Mouse (Mus musculus) lung, embryonic 14.5 days (tissue): Measurements from ENCODE around the gene Fblim1. TPM values are rescaled to one million over a fixed set of nuclear protein-coding genes. Genes with fewer than 3 reads are reported as not detected.

Experiments
- ATAC-seq: fragments of 200-750 bp; cut with Nextera tagmentation; 2 replicates; pipeline ENCODE4 v1.8.0; 2017; ENCODE audit warnings: mild to moderate bottlenecking, moderate TSS enrichment, moderate library complexity; ENCODE audit not compliant: insufficient read depth
- DNase-seq: peaks from one replicate; pipeline ENCODE4 v3.0.0-alpha.2; 2015
- H3K27ac ChIP-seq: fragments of 300-500 bp; sonication (generic); 2 replicates; pipeline ENCODE4 v1.5.1; 2014; ENCODE audit warnings: low read depth, mild to moderate bottlenecking, moderate library complexity
- H3K27me3 ChIP-seq: fragments of 300-500 bp; sonication (generic); 2 replicates; pipeline ENCODE4 v1.6.1; 2014; ENCODE audit warnings: low read length, control low read depth; ENCODE audit not compliant: insufficient read depth
- H3K36me3 ChIP-seq: fragments of 300-500 bp; sonication (generic); 2 replicates; pipeline ENCODE4 v1.6.1; 2014; ENCODE audit warnings: control low read depth; ENCODE audit not compliant: insufficient read depth
- H3K4me1 ChIP-seq: fragments of 300-500 bp; sonication (generic); 2 replicates; pipeline ENCODE4 v1.6.1; 2014; ENCODE audit warnings: antibody characterized with exemption, control low read depth; ENCODE audit not compliant: insufficient read depth
- H3K4me2 ChIP-seq: fragments of 300-500 bp; sonication (generic); 2 replicates; pipeline ENCODE4 v1.6.1; 2014; ENCODE audit warnings: mild to moderate bottlenecking
- H3K4me3 ChIP-seq: fragments of 300-500 bp; sonication (generic); 2 replicates; pipeline ENCODE4 v1.5.1; 2014; ENCODE audit warnings: low read depth, low read length
- H3K9ac ChIP-seq: fragments of 300-500 bp; sonication (generic); 2 replicates; pipeline ENCODE4 v1.6.1; 2014
- H3K9me3 ChIP-seq: fragments of 300-500 bp; sonication (generic); 2 replicates; pipeline ENCODE4 v1.6.1; 2016; ENCODE audit warnings: low read depth, low read length, control low read depth
- CTCF ChIP-seq: IDR thresholded peaks from 2 replicates; pipeline ENCODE4 v1.5.1; 2016; ENCODE audit warnings: antibody characterized with exemption, low read depth
- WGBS: fragments of 180-500 bp; shearing (Covaris S2); extraction: QIAGEN DNeasy Blood & Tissue Kit; methylation state at CpG from one replicate; pipeline ENCODE4 v1.1.7; 2014; 5-methylcytosine and 5-hydroxymethylcytosine counted together
- polyA plus RNA-seq: library from polyadenylated mRNA; unstranded; fragments of >200 nt; fragmentation: Nextera tagmentation; extraction: Ambion mirVana; gene quantifications from 2 replicates; pipeline ENCODE4 v1.2.1, GENCODE M21; 2014

Gene Fblim1
- 83.6 and 89.2 TPM in 2 replicates for polyA plus RNA-seq

- DNase-seq: peak; percentile 57
Observed at GRCm38 (mm10) chr4:141605861-141606260, at the start of gene Fblim1. Fblim1 (minus strand) TSS chr4:141606096.

DNA sequence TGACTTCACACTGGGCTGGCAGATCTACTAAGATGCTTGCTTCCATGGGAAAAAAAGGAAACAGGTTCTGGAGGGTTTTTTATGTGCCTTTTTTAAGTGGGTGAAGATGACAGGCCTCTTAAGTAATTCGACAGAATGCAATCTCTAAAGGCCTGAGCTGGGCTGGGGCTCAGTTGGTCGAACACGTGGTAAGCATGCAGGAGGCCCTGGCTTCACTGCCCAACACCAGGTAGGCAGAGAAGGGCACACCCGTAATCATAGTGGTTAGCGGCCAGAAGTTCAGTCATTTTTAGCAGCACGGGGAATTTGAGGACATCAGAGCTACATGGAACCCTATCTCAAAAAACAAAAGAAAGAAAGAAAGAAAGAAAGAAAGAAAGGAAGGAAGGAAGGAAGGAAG lies 48.6 kb upstream of the Fblim1 start:
- ATAC-seq (no peak), DNase-seq (no peak)
- Histone ChIP-seq H3K9me3 (no peaks in the 10 kb centered on the region), H3K9ac (no peak overlapping the region), H3K4me2 (no peak overlapping the region), H3K27ac (no peak overlapping the region), H3K27me3 (no peaks in the 10 kb centered on the region), H3K36me3 (peaks cover 31% of the 10 kb centered on the region), H3K4me3 (no peak overlapping the region), H3K4me1 (no peaks in the 10 kb centered on the region)
- 88% methylated on average over 6 of the region's 6 CpGs for WGBS
- no peak for TF ChIP-seq CTCF

More at GRCm38 (mm10) chr4:141605861-141606260, at the start of gene Fblim1:
- peak within 1 kb of the TSS; percentile 83; the same call in 1 of the 2 replicates for H3K27ac ChIP-seq
- no peaks in the 10 kb centered on the region for H3K36me3 ChIP-seq
- no peak for ATAC-seq
- no peak within 1 kb of the TSS for H3K9ac ChIP-seq
- peaks cover 21% of the 10 kb centered on the region for H3K4me1 ChIP-seq
- no peak within 1 kb of the TSS for H3K4me3 ChIP-seq
- no peaks in the 10 kb centered on the region for H3K27me3 ChIP-seq
- H3K4me2 ChIP-seq: no peak within 1 kb of the TSS
- no peak for TF ChIP-seq CTCF
- 61% methylated on average over 11 of the region's 11 CpGs for WGBS
- H3K9me3 ChIP-seq: no peaks in the 10 kb centered on the region

DNA sequence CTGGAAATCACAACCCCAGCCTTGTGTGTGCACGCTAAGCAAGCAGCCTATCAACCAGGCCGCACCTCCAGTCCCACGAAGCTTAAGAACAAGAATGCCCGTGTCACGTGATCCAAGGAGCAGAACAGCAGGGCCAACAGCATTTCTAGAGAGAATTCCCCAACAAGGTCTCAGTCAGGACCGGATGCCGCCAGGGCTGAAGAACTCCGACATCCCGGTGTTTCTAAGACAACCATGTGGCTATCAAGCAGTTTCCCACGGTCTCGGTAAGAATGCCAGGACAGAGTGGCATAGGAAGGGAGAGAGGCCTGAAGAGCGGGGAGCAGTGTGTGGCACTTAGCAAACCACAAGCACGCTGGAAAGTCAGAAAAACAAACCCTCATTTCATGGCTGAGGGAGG lies 47.9 kb upstream of the Fblim1 start:
- DNase-seq (no peak), ATAC-seq (no peak)
- no peak overlapping the region for H3K9ac ChIP-seq
- H3K4me2 ChIP-seq: no peak overlapping the region
- H3K27ac ChIP-seq: no peak overlapping the region
- H3K4me3 ChIP-seq: no peak overlapping the region
- H3K36me3 ChIP-seq: peaks cover 24% of the 10 kb centered on the region
- no peaks in the 10 kb centered on the region for H3K4me1 ChIP-seq
- WGBS: 90% methylated on average over 13 of the region's 13 CpGs
- no peaks in the 10 kb centered on the region for H3K9me3 ChIP-seq
- no peaks in the 10 kb centered on the region for H3K27me3 ChIP-seq
- no peak for TF ChIP-seq CTCF

GRCm38 (mm10) chr4:141653044-141653443 lies 47.1 kb upstream of the Fblim1 start:
- Histone ChIP-seq H3K36me3 (peaks cover 22% of the 10 kb centered on the region), H3K9me3 (no peaks in the 10 kb centered on the region), H3K4me3 (no peak overlapping the region), H3K9ac (no peak overlapping the region), H3K4me2 (no peak overlapping the region), H3K27ac (no peak overlapping the region), H3K27me3 (no peaks in the 10 kb centered on the region), H3K4me1 (no peaks in the 10 kb centered on the region)
- 83% methylated on average over 8 of the region's 8 CpGs for WGBS
- ATAC-seq (no peak), DNase-seq (no peak)
- TF ChIP-seq CTCF: no peak

- peaks cover 19% of the 10 kb centered on the region; the same call in 1 of the 2 replicates for H3K36me3 ChIP-seq
- no peaks in the 10 kb centered on the region for H3K4me1 ChIP-seq
- ATAC-seq (no peak), DNase-seq (no peak)
- H3K9ac ChIP-seq: no peak overlapping the region
- no peak overlapping the region for H3K4me2 ChIP-seq
- 91% methylated on average over 10 of the region's 10 CpGs for WGBS
- no peaks in the 10 kb centered on the region for H3K9me3 ChIP-seq
- no peak for TF ChIP-seq CTCF
- no peak overlapping the region for H3K4me3 ChIP-seq
- no peak overlapping the region for H3K27ac ChIP-seq
- H3K27me3 ChIP-seq: no peaks in the 10 kb centered on the region
Observed at GRCm38 (mm10) chr4:141651944-141652343, 46.0 kb upstream of the Fblim1 start.

DNA sequence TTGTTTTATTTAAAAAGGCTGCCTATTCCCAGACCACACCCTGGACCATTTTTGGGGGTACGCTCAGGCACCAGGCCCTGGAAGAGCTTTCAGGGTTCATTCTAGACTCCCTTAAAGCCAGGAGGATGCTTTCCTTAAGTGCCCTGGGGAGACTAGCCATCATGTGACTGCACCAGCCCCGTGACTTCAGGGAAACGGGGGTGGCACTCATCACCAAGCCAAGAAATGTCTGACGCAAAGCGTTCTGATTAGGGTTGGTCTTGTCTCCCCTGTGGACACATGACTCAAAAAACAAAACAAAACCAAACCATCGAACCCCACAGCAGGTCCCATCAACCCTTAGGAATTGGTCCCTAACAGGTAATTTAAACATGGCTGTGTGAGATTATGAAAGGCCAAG lies 45.4 kb upstream of the Fblim1 start:
- ATAC-seq: no peak
- Histone ChIP-seq H3K27ac (no peak overlapping the region), H3K4me1 (no peaks in the 10 kb centered on the region), H3K4me3 (no peak overlapping the region), H3K4me2 (no peak overlapping the region), H3K9ac (no peak overlapping the region), H3K36me3 (peaks cover 19% of the 10 kb centered on the region; the same call in 1 of the 2 replicates), H3K9me3 (no peaks in the 10 kb centered on the region), H3K27me3 (no peaks in the 10 kb centered on the region)
- DNase-seq: no peak
- WGBS: 86% methylated on average over 6 of the region's 6 CpGs
- TF ChIP-seq CTCF: no peak

GRCm38 (mm10) chr4:141649244-141649643 lies 43.3 kb upstream of the Fblim1 start:
- H3K36me3 ChIP-seq: peaks cover 19% of the 10 kb centered on the region; the same call in 1 of the 2 replicates
- H3K4me1 ChIP-seq: peaks cover under 1% of the 10 kb centered on the region; the same call in 1 of the 2 replicates
- 54% methylated on average over 6 of the region's 6 CpGs for WGBS
- ATAC-seq (0 out of 2 replicates have a peak, but pooled peaks have one; percentile 16), DNase-seq (peak; percentile 79)
- TF ChIP-seq CTCF: no peak
- no peaks in the 10 kb centered on the region for H3K9me3 ChIP-seq
- H3K4me3 ChIP-seq: no peak overlapping the region
- no peak overlapping the region for H3K4me2 ChIP-seq
- no peak overlapping the region for H3K9ac ChIP-seq
- H3K27ac ChIP-seq: peak overlapping the region; percentile 50
- H3K27me3 ChIP-seq: no peaks in the 10 kb centered on the region
